Mouse (Mus musculus): ENCODE data around the gene Zfp961. TPM values are rescaled to one million over a fixed set of nuclear protein-coding genes. Genes with fewer than 3 reads are reported as not detected.
"Not testable (repeated sequence)": the region's sequence is repeated elsewhere in the genome, so short reads cannot be mapped to it uniquely, and the experiment has no call there.

Zfp961 gene
- polyA plus RNA-seq, 1 experiment from 2014 or later = 16.0 TPM

GRCm38 (mm10) chr8:72002942-72003341 is 52.1 kb downstream of the Zfp961 start:
- H3K4me2 ChIP-seq (replicated peaks) = no peak overlapping the region
- no peaks in the 10 kb centered on the region for H3K9me3 ChIP-seq
- H3K36me3 ChIP-seq = no peaks in the 10 kb centered on the region
- H3K27ac ChIP-seq = no peak overlapping the region
- H3K4me3 ChIP-seq = no peak overlapping the region
- no peak for ATAC-seq (ENCODE audit: low FRiP score, low read depth)
- no peaks in the 10 kb centered on the region for H3K4me1 ChIP-seq
- H3K9ac ChIP-seq = no peak overlapping the region
- H3K27me3 ChIP-seq (replicated peaks) = no peaks in the 10 kb centered on the region; the same call in 1 of the 2 replicates

- ATAC-seq (ENCODE audit: low FRiP score, low read depth) = no peak
- Histone ChIP-seq H3K9me3 (no peaks in the 10 kb centered on the region), H3K36me3 (no peaks in the 10 kb centered on the region), H3K9ac (no peak overlapping the region), H3K4me1 (no peaks in the 10 kb centered on the region), H3K4me3 (no peak overlapping the region), H3K27me3 (replicated peaks) (no peaks in the 10 kb centered on the region), H3K27ac (no peak overlapping the region), H3K4me2 (replicated peaks) (no peak overlapping the region)
- 86% methylated on average over 3 of the region's 3 CpGs for WGBS
These were observed 55.1 kb downstream of the Zfp961 start for GRCm38 (mm10) chr8:72005912-72006311.

- ATAC-seq (ENCODE audit: low FRiP score, low read depth) = no peak
- Histone ChIP-seq H3K4me1 (no peaks in the 10 kb centered on the region), H3K4me2 (replicated peaks) (no peak overlapping the region), H3K9ac (no peak overlapping the region), H3K27ac (no peak overlapping the region), H3K9me3 (no peaks in the 10 kb centered on the region), H3K27me3 (replicated peaks) (no peaks in the 10 kb centered on the region), H3K36me3 (no peaks in the 10 kb centered on the region), H3K4me3 (no peak overlapping the region)
- 63% methylated on average over 1 of the region's 1 CpGs for WGBS
These were observed 55.9 kb downstream of the Zfp961 start for GRCm38 (mm10) chr8:72006763-72007162.

GRCm38 (mm10) chr8:72008134-72008641 is 57.4 kb downstream of the Zfp961 start:
- 76% methylated on average over 3 of the region's 3 CpGs for WGBS
- no peaks in the 10 kb centered on the region for H3K36me3 ChIP-seq

GRCm38 (mm10) chr8:72009473-72009872 is 58.6 kb downstream of the Zfp961 start, which contains the start of gene Cyp4f18:
TSS of gene Cyp4f18 (minus strand) at chr8:72009626.
- no peak within 1 kb of the TSS for H3K4me3 ChIP-seq
- H3K27ac ChIP-seq = no peak within 1 kb of the TSS
- WGBS = 78% methylated on average over 3 of the region's 3 CpGs
- no peak for ATAC-seq (ENCODE audit: low FRiP score, low read depth)
- H3K27me3 ChIP-seq (replicated peaks) = no peaks in the 10 kb centered on the region
- no peaks in the 10 kb centered on the region for H3K9me3 ChIP-seq
- H3K9ac ChIP-seq = no peak within 1 kb of the TSS
- H3K36me3 ChIP-seq = no peaks in the 10 kb centered on the region
- no peak within 1 kb of the TSS for H3K4me2 ChIP-seq (replicated peaks)
- no peaks in the 10 kb centered on the region for H3K4me1 ChIP-seq

More at GRCm38 (mm10) chr8:72008134-72008641, 57.4 kb downstream of the Zfp961 start:
- no peak for ATAC-seq (ENCODE audit: low FRiP score, low read depth)
- Histone ChIP-seq H3K27me3 (replicated peaks) (no peaks in the 10 kb centered on the region), H3K9me3 (no peaks in the 10 kb centered on the region), H3K4me1 (no peaks in the 10 kb centered on the region), H3K4me3 (no peak overlapping the region), H3K9ac (no peak overlapping the region), H3K4me2 (replicated peaks) (no peak overlapping the region), H3K27ac (no peak overlapping the region)

- H3K9ac ChIP-seq; H3K36me3 ChIP-seq; H3K27me3 ChIP-seq (replicated peaks); H3K4me1 ChIP-seq; H3K27ac ChIP-seq; ATAC-seq (ENCODE audit: low FRiP score, low read depth); H3K4me3 ChIP-seq; H3K9me3 ChIP-seq; H3K4me2 ChIP-seq (replicated peaks): not testable (repeated sequence)
- 68% methylated on average over 6 of the region's 6 CpGs for WGBS
These were observed 62.8 kb downstream of the Zfp961 start for GRCm38 (mm10) chr8:72013506-72014228.

GRCm38 (mm10) chr8:72017339-72017738 is 66.5 kb downstream of the Zfp961 start:
- H3K4me2 ChIP-seq (replicated peaks); ATAC-seq (ENCODE audit: low FRiP score, low read depth); H3K27me3 ChIP-seq (replicated peaks); H3K9ac ChIP-seq; H3K27ac ChIP-seq; H3K4me1 ChIP-seq; H3K4me3 ChIP-seq; H3K9me3 ChIP-seq; H3K36me3 ChIP-seq: not testable (repeated sequence)
- WGBS = 83% methylated on average over 2 of the region's 2 CpGs

- H3K4me3 ChIP-seq = no peak overlapping the region
- no peaks in the 10 kb centered on the region for H3K36me3 ChIP-seq
- H3K4me1 ChIP-seq = no peaks in the 10 kb centered on the region
- no peaks in the 10 kb centered on the region for H3K27me3 ChIP-seq (replicated peaks)
- no peak for ATAC-seq (ENCODE audit: low FRiP score, low read depth)
- no peaks in the 10 kb centered on the region for H3K9me3 ChIP-seq
- 81% methylated on average over 2 of the region's 2 CpGs for WGBS
- H3K27ac ChIP-seq = no peak overlapping the region
- H3K9ac ChIP-seq = no peak overlapping the region
- no peak overlapping the region for H3K4me2 ChIP-seq (replicated peaks)
These were observed 67.3 kb downstream of the Zfp961 start for GRCm38 (mm10) chr8:72018141-72018540.

- H3K27me3 ChIP-seq (replicated peaks); H3K27ac ChIP-seq; H3K4me3 ChIP-seq; H3K4me2 ChIP-seq (replicated peaks); H3K9ac ChIP-seq; H3K36me3 ChIP-seq; H3K4me1 ChIP-seq; H3K9me3 ChIP-seq; ATAC-seq (ENCODE audit: low FRiP score, low read depth): not testable (repeated sequence)
- WGBS = 88% methylated on average over 1 of the region's 1 CpGs
These were observed 68.2 kb downstream of the Zfp961 start for GRCm38 (mm10) chr8:72019022-72019421.

- H3K4me2 ChIP-seq (replicated peaks) = no peak overlapping the region
- H3K36me3 ChIP-seq = no peaks in the 10 kb centered on the region
- WGBS = 64% methylated on average over 2 of the region's 2 CpGs
- no peaks in the 10 kb centered on the region for H3K27me3 ChIP-seq (replicated peaks)
- H3K4me1 ChIP-seq = no peaks in the 10 kb centered on the region
- H3K9ac ChIP-seq = no peak overlapping the region
- no peak overlapping the region for H3K27ac ChIP-seq
- ATAC-seq (ENCODE audit: low FRiP score, low read depth) = no peak
- H3K4me3 ChIP-seq = no peak overlapping the region
- H3K9me3 ChIP-seq = no peaks in the 10 kb centered on the region
These were observed 69.0 kb downstream of the Zfp961 start for GRCm38 (mm10) chr8:72019816-72020215.

- not testable (repeated sequence) for H3K4me2 ChIP-seq (replicated peaks); H3K4me1 ChIP-seq; H3K27me3 ChIP-seq (replicated peaks); H3K4me3 ChIP-seq; H3K9ac ChIP-seq; H3K9me3 ChIP-seq; H3K36me3 ChIP-seq; H3K27ac ChIP-seq; ATAC-seq (ENCODE audit: low FRiP score, low read depth)
- WGBS = 14% methylated on average over 5 of the region's 9 CpGs
These were observed 74.0 kb downstream of the Zfp961 start for GRCm38 (mm10) chr8:72024886-72025285.

GRCm38 (mm10) chr8:72032926-72033325 is 82.1 kb downstream of the Zfp961 start:
- not testable (repeated sequence) for ATAC-seq (ENCODE audit: low FRiP score, low read depth); H3K4me2 ChIP-seq (replicated peaks); H3K9me3 ChIP-seq; H3K27ac ChIP-seq; H3K4me1 ChIP-seq; H3K36me3 ChIP-seq; H3K27me3 ChIP-seq (replicated peaks); H3K9ac ChIP-seq; H3K4me3 ChIP-seq
- WGBS = 51% methylated on average over 4 of the region's 4 CpGs

- 85% methylated on average over 4 of the region's 4 CpGs for WGBS
- H3K36me3 ChIP-seq; H3K4me1 ChIP-seq; H3K4me2 ChIP-seq (replicated peaks); ATAC-seq (ENCODE audit: low FRiP score, low read depth); H3K4me3 ChIP-seq; H3K27me3 ChIP-seq (replicated peaks); H3K27ac ChIP-seq; H3K9me3 ChIP-seq; H3K9ac ChIP-seq: not testable (repeated sequence)
These were observed 90.1 kb downstream of the Zfp961 start, which contains the start of gene Olfr372 for GRCm38 (mm10) chr8:72040918-72041317. TSS of gene Olfr372 (plus strand) at chr8:72041218.
